Mouse (Mus musculus) myocyte (in vitro differentiated cells): Measurements from ENCODE around the gene Hibadh. TPM values are rescaled to one million over a fixed set of nuclear protein-coding genes. Genes with fewer than 3 reads are reported as not detected.

Source experiments
- H3K27me3 ChIP-seq: one replicate; pipeline ENCODE4 v1.6.1; 2011; ENCODE audit not compliant: control insufficient read depth, insufficient read depth, insufficient read length
- H3K36me3 ChIP-seq: one replicate; pipeline ENCODE4 v1.6.1; 2011; ENCODE audit not compliant: control insufficient read depth, insufficient read depth
- H3K4me2 ChIP-seq: one replicate; pipeline ENCODE4 v1.6.1; 2011; ENCODE audit warnings: low read depth, control low read depth
- H3K4me3 ChIP-seq: one replicate; pipeline ENCODE4 v1.5.1; 2011; ENCODE audit warnings: mild to moderate bottlenecking, control low read depth, moderate library complexity
- H3K79me2 ChIP-seq: one replicate; pipeline ENCODE4 v1.6.1; 2011; ENCODE audit not compliant: control insufficient read depth, insufficient read depth
- H3ac ChIP-seq: one replicate; pipeline ENCODE4 v1.6.1; 2011; ENCODE audit not compliant: control insufficient read depth, insufficient read length
- CEBPB ChIP-seq: IDR thresholded peaks from 2 replicates; pipeline ENCODE4 v1.6.1; 2011; ENCODE audit warnings: mild to moderate bottlenecking, moderate library complexity; ENCODE audit not compliant: poor library complexity, insufficient read depth, severe bottlenecking
- E2F4 ChIP-seq: IDR thresholded peaks from one replicate; pipeline ENCODE4 v1.6.1; 2011; ENCODE audit warnings: mild to moderate bottlenecking, control low read depth, moderate library complexity; ENCODE audit not compliant: insufficient read depth
- MAX ChIP-seq: IDR thresholded peaks from one replicate; pipeline ENCODE4 v1.6.1; 2011; ENCODE audit warnings: low read depth, mild to moderate bottlenecking, control low read depth
- MYOD1 ChIP-seq, 3 experiments: IDR thresholded peaks; one replicate each; pipeline ENCODE4 v1.6.1; 2011; ENCODE audit warnings: control low read depth in 2 of 3, low read depth in 2 of 3, mild to moderate bottlenecking in 2 of 3, moderate library complexity in 1 of 3; ENCODE audit not compliant: insufficient read length in 2 of 3, control insufficient read depth in 1 of 3
- MYOG ChIP-seq, 3 experiments: IDR thresholded peaks; one replicate each; pipeline ENCODE4 v1.6.1; 2011; ENCODE audit warnings: control low read depth in 2 of 3, low read depth in 2 of 3, mild to moderate bottlenecking in 2 of 3; ENCODE audit not compliant: insufficient read length in 2 of 3, control insufficient read depth in 1 of 3, insufficient read depth in 1 of 3
- POLR2A ChIP-seq: IDR thresholded peaks from one replicate; pipeline ENCODE4 v1.6.1; 2011; ENCODE audit warnings: low read depth, mild to moderate bottlenecking, control low read depth, moderate library complexity; ENCODE audit not compliant: insufficient read length
- POLR2AphosphoS2 ChIP-seq: IDR thresholded peaks from one replicate; pipeline ENCODE4 v1.6.1; 2011; ENCODE audit warnings: low read depth, control low read depth; ENCODE audit not compliant: insufficient read length
- REST ChIP-seq: IDR thresholded peaks from one replicate; pipeline ENCODE4 v1.6.1; 2011; ENCODE audit warnings: mild to moderate bottlenecking, control low read depth, moderate library complexity; ENCODE audit not compliant: insufficient read depth, insufficient read length
- SRF ChIP-seq: IDR thresholded peaks from one replicate; pipeline ENCODE4 v1.6.1; 2011; ENCODE audit warnings: low read depth; ENCODE audit not compliant: control insufficient read depth, insufficient read length
- TCF12 ChIP-seq: IDR thresholded peaks from one replicate; pipeline ENCODE4 v1.6.1; 2011; ENCODE audit warnings: mild to moderate bottlenecking, control low read depth; ENCODE audit not compliant: poor library complexity, insufficient read depth, severe bottlenecking
- TCF3 ChIP-seq: IDR thresholded peaks from one replicate; pipeline ENCODE4 v1.6.1; 2011; ENCODE audit warnings: low read depth, control low read depth; ENCODE audit not compliant: insufficient read length
- USF1 ChIP-seq: IDR thresholded peaks from one replicate; pipeline ENCODE4 v1.6.1; 2011; ENCODE audit warnings: low read depth, mild to moderate bottlenecking, control low read depth, moderate library complexity
- polyA plus RNA-seq: library from polyadenylated mRNA; unstranded; fragments of >200 nt; fragmentation: generic; extraction: Trizol; gene quantifications from one replicate; pipeline ENCODE4 v1.2.1, GENCODE M21; 2012; ENCODE audit warnings: missing spikeins

Hibadh gene
- polyA plus RNA-seq, 1 experiment: 37.0 TPM

- Histone ChIP-seq H3K4me2 (no peak overlapping the region), H3K27me3 (no peaks in the 10 kb centered on the region), H3K4me3 (no peak overlapping the region), H3K79me2 (no peaks in the 10 kb centered on the region), H3ac (no peak overlapping the region), H3K36me3 (no peaks in the 10 kb centered on the region)
- TF ChIP-seq MAX: no peak
- TF ChIP-seq SRF: no peak
- TF ChIP-seq E2F4: no peak
- TF ChIP-seq REST: no peak
- TF ChIP-seq MYOD1 (IDR thresholded peaks at IDR 0.05; ENCODE audit: control insufficient read depth in 1 of 3, insufficient read length in 2 of 3, low read depth in 2 of 3): no peak
- no peak for TF ChIP-seq CEBPB
- TF ChIP-seq POLR2AphosphoS2: no peak
- TF ChIP-seq USF1: no peak
- TF ChIP-seq TCF3: no peak
- TF ChIP-seq MYOG (IDR thresholded peaks at IDR 0.05; ENCODE audit: control insufficient read depth in 1 of 3, insufficient read depth in 1 of 3, insufficient read length in 2 of 3, low read depth in 2 of 3): no peak
- no peak for TF ChIP-seq TCF12
- no peak for TF ChIP-seq POLR2A
Observed at GRCm38 (mm10) chr6:52663021-52663420, 22.8 kb upstream of the Hibadh start.

- Histone ChIP-seq H3K27me3 (no peaks in the 10 kb centered on the region), H3ac (no peak overlapping the region), H3K4me3 (no peak overlapping the region), H3K79me2 (no peaks in the 10 kb centered on the region), H3K4me2 (no peak overlapping the region), H3K36me3 (no peaks in the 10 kb centered on the region)
- TF ChIP-seq MAX (no peak), POLR2AphosphoS2 (no peak), MYOG (IDR thresholded peaks at IDR 0.05; ENCODE audit: control insufficient read depth in 1 of 3, insufficient read depth in 1 of 3, insufficient read length in 2 of 3, low read depth in 2 of 3) (no peak), MYOD1 (IDR thresholded peaks at IDR 0.05; ENCODE audit: control insufficient read depth in 1 of 3, insufficient read length in 2 of 3, low read depth in 2 of 3) (no peak), CEBPB (no peak), SRF (no peak), E2F4 (no peak), REST (no peak), POLR2A (no peak), USF1 (no peak), TCF12 (no peak), TCF3 (no peak)
Observed at GRCm38 (mm10) chr6:52655266-52655665, 15.1 kb upstream of the Hibadh start.

GRCm38 (mm10) chr6:52648806-52649205, 8.6 kb upstream of the Hibadh start:
- no peak overlapping the region for H3K4me3 ChIP-seq
- TF ChIP-seq USF1: no peak
- no peak for TF ChIP-seq TCF12
- no peak for TF ChIP-seq E2F4
- no peak for TF ChIP-seq MYOG (IDR thresholded peaks at IDR 0.05; ENCODE audit: control insufficient read depth in 1 of 3, insufficient read depth in 1 of 3, insufficient read length in 2 of 3, low read depth in 2 of 3)
- TF ChIP-seq POLR2AphosphoS2: no peak
- TF ChIP-seq TCF3: no peak
- TF ChIP-seq REST: no peak
- no peak overlapping the region for H3ac ChIP-seq
- H3K79me2 ChIP-seq: no peaks in the 10 kb centered on the region
- no peaks in the 10 kb centered on the region for H3K27me3 ChIP-seq
- no peaks in the 10 kb centered on the region for H3K36me3 ChIP-seq
- no peak overlapping the region for H3K4me2 ChIP-seq

- H3ac ChIP-seq: no peak overlapping the region
- no peak overlapping the region for H3K4me2 ChIP-seq
- no peaks in the 10 kb centered on the region for H3K36me3 ChIP-seq
- no peak overlapping the region for H3K4me3 ChIP-seq
- TF ChIP-seq E2F4 (no peak), USF1 (no peak), POLR2A (no peak), POLR2AphosphoS2 (no peak), MYOG (IDR thresholded peaks at IDR 0.05; ENCODE audit: control insufficient read depth in 1 of 3, insufficient read depth in 1 of 3, insufficient read length in 2 of 3, low read depth in 2 of 3) (no peak), MYOD1 (IDR thresholded peaks at IDR 0.05; ENCODE audit: control insufficient read depth in 1 of 3, insufficient read length in 2 of 3, low read depth in 2 of 3) (no peak), TCF3 (no peak), MAX (no peak), SRF (no peak), TCF12 (no peak), REST (no peak), CEBPB (no peak)
- H3K27me3 ChIP-seq: no peaks in the 10 kb centered on the region
- H3K79me2 ChIP-seq: no peaks in the 10 kb centered on the region
Observed at GRCm38 (mm10) chr6:52648031-52648430, 7.8 kb upstream of the Hibadh start.

- Histone ChIP-seq H3K4me2 (no peak overlapping the region), H3K4me3 (no peak overlapping the region), H3K36me3 (no peaks in the 10 kb centered on the region), H3K79me2 (no peaks in the 10 kb centered on the region), H3K27me3 (no peaks in the 10 kb centered on the region), H3ac (no peak overlapping the region)
- TF ChIP-seq TCF3: no peak
- TF ChIP-seq SRF: no peak
- TF ChIP-seq TCF12: no peak
- TF ChIP-seq MYOG (IDR thresholded peaks at IDR 0.05; ENCODE audit: control insufficient read depth in 1 of 3, insufficient read depth in 1 of 3, insufficient read length in 2 of 3, low read depth in 2 of 3): no peak
- TF ChIP-seq USF1: no peak
- TF ChIP-seq CEBPB: no peak
- TF ChIP-seq POLR2A: no peak
- no peak for TF ChIP-seq MYOD1 (IDR thresholded peaks at IDR 0.05; ENCODE audit: control insufficient read depth in 1 of 3, insufficient read length in 2 of 3, low read depth in 2 of 3)
- TF ChIP-seq E2F4: no peak
- no peak for TF ChIP-seq MAX
- TF ChIP-seq POLR2AphosphoS2: no peak
- TF ChIP-seq REST: no peak
Observed at GRCm38 (mm10) chr6:52645926-52646325, 5.7 kb upstream of the Hibadh start.
